Mouse (Mus musculus): ENCODE measurements at regions not wholly inside any gene's neighbourhood (a gene's known extent, or its start where the extent isn't known, plus 50 kb on each side); places are given as distances from the start of the nearest gene placed in this dataset.

GRCm38 (mm10) chr14:46247491-46248484 lies 131.4 kb upstream of the Gm15217 start:
- DNase-seq: no peak
- TF ChIP-seq CTCF (IDR thresholded peaks at IDR 0.05; ENCODE audit: insufficient read depth, low read length) (no peak), POLR2A (IDR thresholded peaks at IDR 0.05; ENCODE audit: borderline replicate concordance, extremely low read depth, low read depth, low read length) (no peak)
- no peaks in the 10 kb centered on the region for H3K4me1 ChIP-seq (ENCODE audit: control insufficient read depth, insufficient read depth, low read length)
- WGBS: 76% methylated on average over 16 of the region's 16 CpGs
- no peak overlapping the region for H3K4me3 ChIP-seq (replicated peaks; ENCODE audit: extremely low read depth, low read depth, low read length)

GRCm38 (mm10) chr14:46249141-46249540 lies 130.1 kb upstream of the Gm15217 start:
- no peak for TF ChIP-seq CTCF (IDR thresholded peaks at IDR 0.05; ENCODE audit: insufficient read depth, low read length)
- TF ChIP-seq POLR2A (IDR thresholded peaks at IDR 0.05; ENCODE audit: borderline replicate concordance, extremely low read depth, low read depth, low read length): no peak
- 37% methylated on average over 3 of the region's 3 CpGs for WGBS
- Histone ChIP-seq H3K4me1 (ENCODE audit: control insufficient read depth, insufficient read depth, low read length) (no peaks in the 10 kb centered on the region), H3K4me3 (replicated peaks; ENCODE audit: extremely low read depth, low read depth, low read length) (no peak overlapping the region)
- DNase-seq: no peak

GRCm38 (mm10) chr14:46255261-46255660 lies 124.0 kb upstream of the Gm15217 start:
- 58% methylated on average over 3 of the region's 3 CpGs for WGBS
- Histone ChIP-seq H3K4me3 (replicated peaks; ENCODE audit: extremely low read depth, low read depth, low read length) (no peak overlapping the region), H3K4me1 (ENCODE audit: control insufficient read depth, insufficient read depth, low read length) (no peaks in the 10 kb centered on the region; the same call in 1 of the 2 replicates)
- no peak for DNase-seq
- TF ChIP-seq POLR2A (IDR thresholded peaks at IDR 0.05; ENCODE audit: borderline replicate concordance, extremely low read depth, low read depth, low read length): no peak
- no peak for TF ChIP-seq CTCF (IDR thresholded peaks at IDR 0.05; ENCODE audit: insufficient read depth, low read length)

GRCm38 (mm10) chr14:46256336-46256735 lies 122.9 kb upstream of the Gm15217 start:
- no peak overlapping the region for H3K4me3 ChIP-seq (replicated peaks; ENCODE audit: extremely low read depth, low read depth, low read length)
- H3K4me1 ChIP-seq (ENCODE audit: control insufficient read depth, insufficient read depth, low read length): no peaks in the 10 kb centered on the region; the same call in 1 of the 2 replicates
- TF ChIP-seq POLR2A (IDR thresholded peaks at IDR 0.05; ENCODE audit: borderline replicate concordance, extremely low read depth, low read depth, low read length) (no peak), CTCF (IDR thresholded peaks at IDR 0.05; ENCODE audit: insufficient read depth, low read length) (no peak)
- DNase-seq: no peak
- WGBS: 71% methylated on average over 1 of the region's 1 CpGs

GRCm38 (mm10) chr14:46257311-46257710 lies 121.9 kb upstream of the Gm15217 start:
- H3K4me3 ChIP-seq (replicated peaks; ENCODE audit: extremely low read depth, low read depth, low read length): no peak overlapping the region
- TF ChIP-seq POLR2A (IDR thresholded peaks at IDR 0.05; ENCODE audit: borderline replicate concordance, extremely low read depth, low read depth, low read length) (no peak), CTCF (IDR thresholded peaks at IDR 0.05; ENCODE audit: insufficient read depth, low read length) (no peak)
- WGBS: 58% methylated on average over 4 of the region's 4 CpGs
- DNase-seq: no peak
- H3K4me1 ChIP-seq (ENCODE audit: control insufficient read depth, insufficient read depth, low read length): no peaks in the 10 kb centered on the region; the same call in 1 of the 2 replicates

GRCm38 (mm10) chr14:46258551-46258950 lies 120.7 kb upstream of the Gm15217 start:
- TF ChIP-seq POLR2A (IDR thresholded peaks at IDR 0.05; ENCODE audit: borderline replicate concordance, extremely low read depth, low read depth, low read length) (no peak), CTCF (IDR thresholded peaks at IDR 0.05; ENCODE audit: insufficient read depth, low read length) (no peak)

GRCm38 (mm10) chr14:46260291-46260980 lies 118.8 kb upstream of the Gm15217 start:
- H3K4me1 ChIP-seq (ENCODE audit: control insufficient read depth, insufficient read depth, low read length): no peaks in the 10 kb centered on the region; the same call in 1 of the 2 replicates
- H3K4me3 ChIP-seq (replicated peaks; ENCODE audit: extremely low read depth, low read depth, low read length): no peak overlapping the region
- TF ChIP-seq POLR2A (IDR thresholded peaks at IDR 0.05; ENCODE audit: borderline replicate concordance, extremely low read depth, low read depth, low read length) (no peak), CTCF (IDR thresholded peaks at IDR 0.05; ENCODE audit: insufficient read depth, low read length) (no peak)
- WGBS: 75% methylated on average over 4 of the region's 4 CpGs
- DNase-seq: no peak

More at GRCm38 (mm10) chr14:46258551-46258950, 120.7 kb upstream of the Gm15217 start:
- H3K4me1 ChIP-seq (ENCODE audit: control insufficient read depth, insufficient read depth, low read length): no peaks in the 10 kb centered on the region; the same call in 1 of the 2 replicates
- WGBS: 64% methylated on average over 7 of the region's 7 CpGs
- DNase-seq: no peak
- no peak overlapping the region for H3K4me3 ChIP-seq (replicated peaks; ENCODE audit: extremely low read depth, low read depth, low read length)

- TF ChIP-seq CTCF (IDR thresholded peaks at IDR 0.05; ENCODE audit: insufficient read depth, low read length) (no peak), POLR2A (IDR thresholded peaks at IDR 0.05; ENCODE audit: borderline replicate concordance, extremely low read depth, low read depth, low read length) (no peak)
- H3K4me3 ChIP-seq (replicated peaks; ENCODE audit: extremely low read depth, low read depth, low read length): no peak overlapping the region
- 93% methylated on average over 10 of the region's 10 CpGs for WGBS
- no peak for DNase-seq
- H3K4me1 ChIP-seq (ENCODE audit: control insufficient read depth, insufficient read depth, low read length): peaks cover 2% of the 10 kb centered on the region; the same call in 1 of the 2 replicates
These were observed 103.8 kb upstream of the Gm15217 start for GRCm38 (mm10) chr14:46275455-46275854.
